Mouse (Mus musculus): Measurements from ENCODE around the gene Stfa1.
"Not testable (repeated sequence)": the region's sequence is repeated elsewhere in the genome, so short reads cannot be mapped to it uniquely, and the experiment has no call there.

DNA sequence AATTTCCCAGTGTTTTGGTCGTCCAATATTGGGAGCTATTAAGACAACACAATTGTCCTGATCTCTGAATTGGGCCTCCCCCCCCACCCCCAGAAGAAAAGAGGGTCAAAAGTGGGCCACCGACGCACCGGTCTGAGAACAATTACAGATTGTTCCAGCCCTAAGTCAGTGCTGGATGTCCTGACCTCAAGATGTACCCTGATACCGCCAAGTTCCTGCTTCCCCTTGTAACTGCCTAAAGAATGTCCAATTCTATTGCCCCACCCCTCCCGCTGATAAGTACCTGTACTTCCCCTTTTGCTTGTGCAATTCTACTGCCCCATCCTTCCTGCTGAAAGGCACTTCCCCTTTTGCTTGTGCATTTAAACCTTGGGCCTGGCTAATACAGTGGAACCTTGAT lies 39.4 kb downstream of the Stfa1 start:
- not testable (repeated sequence) for TF ChIP-seq CTCF (IDR thresholded peaks at IDR 0.05; ENCODE audit: control insufficient read depth, insufficient read depth, insufficient replicate concordance, low read depth, low read length); POLR2A (IDR thresholded peaks at IDR 0.05; ENCODE audit: control insufficient read depth, low read depth, low read length)
